ENCODE assay signal across 14 mouse cellular contexts in the genomic region with DNA sequence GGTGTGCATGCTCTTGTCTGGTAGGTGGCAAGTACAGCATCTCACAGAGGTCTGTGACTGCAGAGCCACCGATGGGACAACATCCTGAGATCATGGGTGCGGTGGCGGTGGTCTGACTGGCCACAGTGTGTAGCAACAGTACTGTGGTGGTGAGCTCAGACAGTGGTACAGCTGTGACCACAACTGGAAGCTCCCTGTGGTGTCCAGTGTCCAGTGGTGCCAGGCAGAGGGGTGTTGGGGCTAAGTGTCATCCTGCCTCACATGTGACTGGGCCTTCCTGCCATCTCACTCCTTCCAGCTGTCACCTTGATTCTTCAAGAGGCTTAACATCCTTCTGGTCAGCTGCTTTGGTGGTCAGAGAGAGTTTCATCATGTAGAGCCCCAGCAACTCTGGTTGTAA. TPM values are rescaled to one million over a fixed set of nuclear protein-coding genes. Genes with fewer than 3 reads are reported as not detected.
"Had no signal": no experiment of that assay in that cellular context is flagged by ENCODE, and none has a peak within 500 bp of the region (broad histone marks: within the 10 kb centered on the region; RNA-seq: fewer than 3 reads in every experiment).

No protein-coding gene starts in this region.

- H3K36me3 ChIP-seq: neural tube, embryonic 12.5 days; neural tube, embryonic 15.5 days had no signal

- H3K9me3 ChIP-seq: neural tube, embryonic 12.5 days; neural tube, embryonic 15.5 days had no signal

- DNase-seq: layer of hippocampus, postnatal 36 days; liver, postnatal 0 days; right cerebral cortex, postnatal 4 days; thymus, postnatal 25 days had no signal

- ATAC-seq: intestine, postnatal 0 days; liver, postnatal 0 days had no signal

- H3K4me3 ChIP-seq: layer of hippocampus, adult 2 months; left cerebral cortex, adult 2 months; neural tube, embryonic 12.5 days; neural tube, embryonic 15.5 days had no signal

- H3K4me2 ChIP-seq: lung, embryonic 14.5 days; midbrain, embryonic 11.5 days; neural tube, embryonic 12.5 days; neural tube, embryonic 15.5 days had no signal

RNA-seq across cellular contexts. Expression of a gene that starts 1.9 kb away (rescaled TPM):
- total RNA-seq: liver, adult 2 months; megakaryocyte-erythroid progenitor cell, adult 5-6 weeks had no signal
- polyA plus RNA-seq: liver, adult 2 months had no signal

RNA-seq across cellular contexts. Expression of a gene that starts 13.3 kb away (rescaled TPM):
- polyA plus RNA-seq: macrophage had no signal
